Mouse (Mus musculus): ENCODE data around the gene Gm20388.

Gene Gm20388

DNA sequence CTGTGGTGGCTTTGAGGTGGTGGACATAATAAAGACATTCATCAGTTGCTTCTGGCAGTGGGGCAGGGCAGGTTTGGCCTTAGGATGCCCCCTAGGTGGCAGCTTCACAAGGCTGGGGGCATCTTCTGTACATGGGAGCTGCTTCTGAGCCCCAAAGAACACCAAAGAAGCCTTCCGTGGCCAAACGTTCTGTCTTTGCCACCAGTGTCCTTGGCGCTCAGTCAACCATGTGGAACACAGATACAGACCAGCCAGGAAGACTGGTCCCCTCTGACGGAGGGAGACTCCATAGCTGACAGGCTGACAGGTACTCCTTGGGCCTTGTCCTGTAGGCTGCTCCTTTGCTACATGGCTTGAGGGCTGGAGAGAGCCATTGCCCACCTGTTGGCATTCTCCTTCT, 362.8 kb downstream of the Gm20388 start:
- DNase-seq (ENCODE audit: extremely low read depth, insufficient read length, low spot score) = no peak

DNA sequence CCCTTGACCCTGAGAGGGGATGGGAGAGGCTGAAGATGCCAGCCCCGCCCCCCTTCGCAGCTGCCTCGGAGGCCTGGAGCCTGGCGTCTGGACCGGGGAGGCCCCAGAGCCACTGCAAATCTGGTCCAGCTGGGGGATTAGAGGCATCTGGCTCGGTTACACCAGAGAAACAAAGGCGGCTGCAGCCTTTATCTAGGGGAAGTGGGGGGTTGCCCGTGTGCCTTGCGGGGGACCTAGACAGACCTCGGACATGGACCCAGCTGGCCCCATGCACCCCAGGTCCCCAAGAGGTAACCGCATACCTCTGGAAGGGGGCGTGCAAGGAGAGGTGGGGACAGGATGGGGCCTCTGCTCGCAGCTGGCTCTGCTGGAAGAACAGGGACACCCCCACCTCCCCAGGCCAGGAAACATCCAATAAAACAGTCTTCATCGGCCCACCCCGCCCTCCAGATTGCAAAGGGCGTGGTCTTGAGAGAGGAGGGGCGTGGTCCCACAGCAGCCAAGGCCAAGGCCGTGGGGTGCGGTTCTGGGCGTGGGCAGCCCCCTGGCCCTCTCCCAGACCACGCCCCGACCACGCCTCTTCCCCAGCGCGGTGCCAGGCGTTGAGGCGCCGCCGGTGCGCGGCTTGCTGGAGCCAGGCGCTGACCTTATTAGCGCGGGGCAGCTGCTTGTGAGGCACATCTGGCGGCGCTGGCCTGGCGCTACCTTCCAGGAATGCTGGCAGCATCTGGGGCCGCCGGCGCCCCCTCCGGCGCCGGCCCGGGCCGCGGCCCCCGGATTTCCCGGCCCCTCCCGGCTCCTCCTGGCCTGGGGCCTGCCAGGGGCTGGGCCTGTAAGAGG, 365.6 kb downstream of the Gm20388 start:
- DNase-seq (ENCODE audit: extremely low read depth, insufficient read length, low spot score) = peak; percentile 92

DNA sequence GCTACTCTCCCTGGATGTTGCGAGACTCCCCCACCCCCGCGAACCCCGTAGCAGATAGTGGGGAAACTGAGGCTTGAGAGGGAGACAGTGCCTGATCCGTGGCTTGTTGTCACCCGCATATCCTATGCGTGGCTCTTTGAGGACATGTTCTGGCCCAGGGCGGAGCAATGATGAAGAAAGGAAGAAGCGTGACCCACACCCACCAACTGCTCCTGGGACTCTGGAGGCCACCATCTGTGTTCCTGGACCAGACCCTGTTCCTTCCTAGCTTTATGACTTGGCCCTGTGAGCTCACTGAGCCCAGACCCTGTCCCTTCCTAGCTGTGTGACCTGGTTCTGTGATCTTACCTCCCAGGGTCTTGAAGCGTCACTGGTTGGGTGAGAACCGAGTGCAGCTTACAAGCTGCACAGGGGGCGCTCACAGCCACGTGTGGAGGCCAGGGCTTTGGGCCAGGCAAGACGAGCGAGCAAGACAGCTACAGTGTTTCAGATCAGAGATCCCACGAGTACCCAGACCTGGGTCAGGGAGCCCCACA, 366.3 kb downstream of the Gm20388 start:
- no peak for DNase-seq (ENCODE audit: extremely low read depth, insufficient read length, low spot score)

DNA sequence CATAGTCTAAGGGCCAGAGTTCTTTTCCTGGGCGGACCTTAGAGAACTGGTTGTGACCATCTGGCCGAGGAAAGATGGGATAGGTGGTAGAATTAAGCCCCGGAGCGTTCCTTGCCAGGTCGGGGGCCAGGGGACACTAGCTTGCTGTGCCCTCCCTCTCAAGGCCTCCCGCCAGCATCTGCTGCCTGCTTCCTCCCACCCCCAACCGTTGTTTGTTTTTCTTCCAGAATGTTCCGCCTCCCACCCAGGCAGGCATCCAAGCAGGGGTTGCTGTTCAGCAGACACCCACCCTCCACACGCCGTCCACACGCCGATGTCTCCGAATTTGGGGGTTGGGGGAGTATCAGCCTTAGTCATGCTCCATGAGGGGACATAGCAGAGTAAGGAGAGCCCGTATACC, 367.4 kb downstream of the Gm20388 start:
- DNase-seq (ENCODE audit: extremely low read depth, insufficient read length, low spot score) = no peak

DNA sequence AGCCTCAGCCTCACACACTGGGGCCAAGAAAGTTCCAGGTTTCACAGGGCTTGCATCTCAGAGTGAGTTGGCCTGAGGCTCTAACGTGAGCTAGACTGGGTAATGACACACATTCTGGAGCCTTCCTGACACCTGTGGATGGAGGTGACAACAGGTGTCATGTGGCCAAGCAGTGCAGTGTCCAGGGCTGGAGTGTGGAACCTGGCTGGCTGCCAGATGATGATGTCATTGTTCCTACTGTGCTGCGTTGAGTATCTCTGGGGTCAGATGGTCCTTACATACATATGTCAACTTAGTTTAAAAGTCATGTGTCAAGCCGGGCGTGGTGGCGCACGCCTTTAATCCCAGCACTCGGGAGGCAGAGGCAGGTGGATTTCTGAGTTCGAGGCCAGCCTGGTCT, 368.8 kb downstream of the Gm20388 start:
- DNase-seq (ENCODE audit: extremely low read depth, insufficient read length, low spot score) = no peak

DNA sequence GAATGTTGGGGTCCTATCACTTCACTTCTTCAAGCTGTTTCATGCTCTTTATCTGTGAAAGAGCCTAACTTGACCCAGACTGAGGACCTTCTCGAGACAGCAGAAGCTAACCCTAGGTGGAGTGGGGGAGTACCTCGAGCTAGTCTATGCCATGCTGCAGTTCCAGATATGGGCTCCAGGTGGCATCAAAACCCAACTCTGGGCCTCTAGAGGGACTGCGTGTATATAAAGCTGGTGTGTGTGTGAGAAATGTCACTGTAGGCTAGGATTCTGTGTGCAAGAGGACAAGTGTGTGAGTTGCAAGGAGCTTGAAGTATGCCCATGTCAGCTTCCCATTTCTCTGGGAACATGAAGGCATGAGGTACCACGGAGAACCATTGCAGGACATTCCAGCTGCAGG, 370.8 kb downstream of the Gm20388 start:
- no peak for DNase-seq (ENCODE audit: extremely low read depth, insufficient read length, low spot score)

DNA sequence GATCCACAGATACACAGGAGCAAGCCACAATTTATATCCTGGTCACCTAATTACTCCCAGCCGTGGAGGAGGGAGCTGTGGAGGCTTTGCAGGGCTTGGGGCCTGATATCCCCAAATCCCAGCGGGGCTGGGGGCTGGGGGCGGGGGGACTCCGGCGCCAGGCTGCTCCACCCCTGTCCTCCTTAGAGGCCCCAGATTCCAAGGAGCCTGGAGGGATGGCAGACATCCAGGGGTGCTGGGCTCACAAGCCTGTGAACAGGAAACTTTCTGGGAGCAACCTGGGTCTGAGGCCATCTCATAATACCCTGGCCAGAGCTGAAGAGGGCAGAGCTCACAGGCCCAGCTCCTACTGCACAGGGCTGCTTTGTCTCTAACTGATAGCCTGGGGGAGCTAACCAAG, 371.8 kb downstream of the Gm20388 start:
- no peak for DNase-seq (ENCODE audit: extremely low read depth, insufficient read length, low spot score)

DNA sequence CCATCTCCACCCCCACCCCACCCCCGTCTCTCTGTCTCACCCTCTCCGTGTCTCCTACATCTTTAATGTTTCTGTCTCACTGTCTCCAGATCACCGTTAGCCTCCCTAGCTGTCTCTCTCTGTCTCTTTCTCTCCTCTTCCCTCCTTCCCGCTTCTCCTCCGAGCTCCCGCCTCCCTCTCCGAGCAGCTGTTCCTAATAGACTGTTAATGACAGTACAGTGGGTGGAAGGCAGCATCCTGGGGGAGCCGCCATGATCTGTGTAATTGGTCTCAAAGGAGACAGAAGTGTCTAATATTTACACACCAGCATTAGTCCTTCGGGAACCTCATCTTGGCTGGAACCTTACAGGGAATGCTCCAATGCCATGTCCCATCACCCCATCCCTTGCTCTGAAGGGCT, 373.6 kb downstream of the Gm20388 start:
- no peak for DNase-seq (ENCODE audit: extremely low read depth, insufficient read length, low spot score)

DNA sequence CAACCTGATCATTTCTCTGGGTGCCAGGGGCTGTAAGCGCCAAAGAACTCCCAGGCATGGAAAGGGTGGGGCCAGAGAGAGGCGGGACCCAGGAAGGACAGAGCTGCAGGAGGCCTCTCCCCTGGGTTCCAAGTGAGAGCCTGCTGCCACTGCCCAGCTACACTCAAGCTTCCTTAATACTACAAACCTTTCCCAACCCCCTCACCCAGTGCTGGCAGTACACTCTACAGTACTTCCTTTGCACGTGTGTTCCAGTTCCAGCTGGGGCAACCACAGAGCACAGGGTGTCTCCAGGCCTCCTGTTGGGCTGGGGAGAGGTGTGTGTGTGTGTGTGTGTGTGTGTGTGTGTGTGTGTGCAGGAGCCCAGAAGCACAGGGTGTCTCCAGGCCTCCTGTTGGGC, 374.4 kb downstream of the Gm20388 start:
- no peak for DNase-seq (ENCODE audit: extremely low read depth, insufficient read length, low spot score)

DNA sequence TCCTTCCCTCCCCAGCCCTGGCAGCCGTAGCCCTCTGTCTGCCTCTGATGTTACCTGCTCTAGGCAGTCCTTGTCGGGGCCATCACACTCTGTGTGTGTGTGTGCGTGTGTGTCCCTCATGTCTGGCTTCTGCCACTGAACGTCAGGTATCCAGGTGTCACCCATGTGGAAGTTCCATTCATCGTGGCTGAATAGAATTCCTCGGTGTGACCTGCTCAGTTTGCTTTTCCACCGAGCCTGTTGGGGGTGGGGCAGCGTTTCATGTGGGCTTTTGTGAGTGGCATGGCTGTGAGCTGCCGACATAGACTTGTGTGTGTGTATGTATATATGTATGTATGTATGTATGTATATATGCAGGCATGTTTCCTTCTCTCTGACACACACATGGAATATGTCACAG, 375.2 kb downstream of the Gm20388 start:
- DNase-seq (ENCODE audit: extremely low read depth, insufficient read length, low spot score) = no peak

DNA sequence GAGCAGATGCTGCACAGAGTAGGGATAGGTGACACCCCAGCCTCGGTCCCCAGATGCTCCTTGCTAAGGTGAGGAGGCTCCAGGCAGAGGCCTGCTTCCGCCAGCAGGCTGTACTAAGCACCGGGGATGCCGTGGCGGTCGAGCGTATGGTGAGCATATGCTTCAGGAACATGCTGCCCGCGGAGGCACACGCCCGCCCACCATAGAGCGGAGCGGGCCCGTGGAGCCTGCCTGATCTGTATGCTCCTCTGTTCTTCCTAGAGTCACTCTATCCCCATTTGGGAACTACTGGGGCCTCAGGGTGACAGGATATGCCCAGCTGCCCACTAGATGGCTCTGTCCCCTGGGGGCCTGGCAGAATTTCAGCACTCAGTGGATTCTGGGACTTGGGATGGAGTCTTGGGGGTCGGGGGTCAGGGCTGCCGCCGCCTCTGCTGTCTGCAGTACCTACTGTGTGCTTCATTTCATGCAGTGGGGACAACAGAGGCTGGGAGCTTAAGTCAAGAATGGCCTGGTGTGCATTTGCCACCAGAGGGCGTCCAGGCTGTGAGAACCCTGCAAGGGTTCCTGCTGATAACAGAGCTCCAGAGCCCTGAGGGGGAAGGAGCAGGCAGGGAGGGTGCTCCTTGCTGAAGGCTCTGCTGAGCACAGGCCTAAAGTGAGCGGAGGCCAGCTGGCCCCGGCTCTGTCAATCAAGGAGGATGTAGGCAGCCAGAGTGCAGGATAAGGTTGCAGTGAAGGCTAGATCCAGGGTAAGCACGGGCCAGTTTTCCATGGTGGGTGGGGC, 377.7 kb downstream of the Gm20388 start:
- peak; percentile 45 for DNase-seq (ENCODE audit: extremely low read depth, insufficient read length, low spot score)

DNA sequence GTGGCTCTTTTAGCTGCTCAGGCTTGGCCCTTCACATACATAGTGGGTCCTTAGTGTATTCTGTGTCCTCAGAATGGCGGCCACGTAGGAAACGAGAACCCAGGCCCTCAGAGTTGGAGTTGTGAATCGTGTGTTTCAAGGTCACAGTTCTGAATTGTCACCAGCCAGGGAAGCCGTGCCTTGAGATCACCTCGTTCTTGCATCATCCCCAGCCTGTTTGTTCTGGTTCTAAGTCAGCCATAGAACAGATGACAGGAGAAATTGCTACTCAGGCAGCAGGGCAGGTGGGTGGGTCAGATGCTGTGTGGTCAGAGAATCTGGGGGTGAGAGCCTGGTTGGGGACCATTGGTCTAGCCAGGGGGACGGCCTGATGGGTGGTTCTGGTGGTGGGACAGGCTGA, 378.6 kb downstream of the Gm20388 start:
- no peak for DNase-seq (ENCODE audit: extremely low read depth, insufficient read length, low spot score)

DNA sequence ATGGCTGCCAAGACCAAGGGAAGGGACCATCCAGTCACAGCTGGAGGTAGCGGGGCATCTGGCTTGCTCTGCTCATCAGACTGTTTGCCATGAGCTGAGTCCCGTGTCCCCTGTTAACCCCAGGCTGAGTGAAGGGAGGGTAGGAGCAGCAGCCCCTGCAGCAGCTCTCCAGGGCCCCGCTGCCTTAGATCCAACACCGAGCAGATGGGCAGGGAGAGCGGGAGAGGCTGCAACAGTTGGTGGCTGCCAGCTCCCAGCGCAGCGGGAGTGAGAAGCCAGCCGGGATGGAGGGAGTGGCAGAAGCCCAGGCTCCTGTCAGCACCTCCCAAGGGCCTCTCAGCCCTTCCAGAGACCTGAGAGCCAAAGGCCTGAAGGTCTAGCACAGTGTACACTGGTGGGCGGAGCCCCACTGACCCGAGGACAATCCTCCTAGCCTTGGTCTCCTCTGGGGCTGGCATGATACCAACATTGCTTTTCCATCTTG, 379.1 kb downstream of the Gm20388 start:
- no peak for DNase-seq (ENCODE audit: extremely low read depth, insufficient read length, low spot score)

DNA sequence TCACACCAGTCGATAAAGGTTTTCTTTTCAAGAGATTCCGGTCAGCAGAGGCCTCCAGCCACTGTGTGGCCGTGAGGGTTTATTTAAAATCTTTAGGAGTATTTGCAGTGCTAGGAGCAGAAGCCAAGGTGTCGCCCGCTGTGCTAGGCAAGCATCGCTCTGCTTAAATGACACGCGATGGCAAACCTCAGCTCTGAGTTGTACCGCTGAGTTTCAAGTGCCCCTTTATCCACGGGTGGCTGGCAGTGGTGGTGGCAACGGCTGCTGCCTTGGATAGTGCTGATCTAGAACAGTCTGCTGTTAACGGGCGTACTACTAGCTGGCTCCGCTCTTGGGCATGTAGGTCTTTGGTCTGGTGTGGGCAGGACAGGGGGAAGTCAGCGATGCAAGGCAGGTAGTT, 380.0 kb downstream of the Gm20388 start:
- no peak for DNase-seq (ENCODE audit: extremely low read depth, insufficient read length, low spot score)

DNA sequence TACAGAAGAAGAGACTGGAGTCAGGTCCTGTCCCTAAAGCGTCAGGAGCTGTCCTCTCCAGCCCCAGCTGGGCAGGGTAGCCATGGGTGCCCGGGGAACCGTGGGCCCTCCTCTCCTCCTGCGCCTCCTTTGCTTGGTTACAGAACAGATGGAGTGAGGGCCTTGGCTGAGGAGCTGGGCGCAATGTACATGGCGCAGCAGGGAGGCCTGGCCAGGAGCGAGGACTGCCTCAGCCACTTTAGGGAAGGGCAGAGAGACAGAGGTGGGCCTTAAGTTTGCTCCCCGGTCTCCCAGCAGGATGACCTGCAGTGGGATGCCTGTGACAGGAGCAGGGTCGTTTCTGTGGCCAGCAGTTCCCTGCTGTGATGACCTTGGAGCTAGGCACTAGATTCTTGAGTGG, 381.0 kb downstream of the Gm20388 start:
- no peak for DNase-seq (ENCODE audit: extremely low read depth, insufficient read length, low spot score)

DNA sequence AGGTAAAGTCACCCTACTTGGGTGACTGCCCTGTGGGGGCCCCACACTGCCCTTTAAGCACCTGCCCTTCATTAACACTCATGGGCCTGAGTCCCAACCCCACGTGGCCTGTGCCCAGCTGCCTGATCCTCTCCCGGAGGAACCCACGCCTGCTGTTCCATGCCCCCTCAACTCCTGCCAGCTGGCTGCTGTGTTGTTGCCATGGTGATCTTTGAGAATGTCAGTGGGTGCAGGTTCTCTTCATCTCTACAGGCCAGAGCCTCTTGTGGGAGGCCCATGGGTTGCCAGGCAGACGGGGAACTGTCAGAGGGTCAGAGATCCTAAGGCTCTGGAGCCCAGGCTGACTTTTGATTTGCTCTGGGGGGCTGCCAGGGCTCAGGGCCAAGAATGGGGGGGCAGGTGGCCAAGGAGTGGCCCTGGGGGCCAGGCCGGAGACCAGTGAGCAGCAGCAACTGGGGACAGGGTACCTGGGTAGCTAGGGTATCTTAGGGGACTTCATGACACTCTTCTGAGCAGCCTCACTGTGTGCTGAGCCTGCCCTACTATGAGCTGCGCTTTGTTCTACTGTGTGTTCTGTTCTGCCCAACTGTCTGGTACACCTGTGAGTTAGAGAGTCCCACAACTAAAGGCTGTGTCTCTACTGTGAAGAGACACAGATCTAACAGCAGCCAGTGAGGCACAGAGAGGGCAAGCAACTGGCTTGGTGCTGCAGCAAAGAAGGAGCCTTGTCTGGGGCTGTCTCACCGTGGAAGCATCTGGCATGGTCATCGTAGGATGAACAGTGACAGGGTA, 381.9 kb downstream of the Gm20388 start:
- DNase-seq (ENCODE audit: extremely low read depth, insufficient read length, low spot score) = no peak

DNA sequence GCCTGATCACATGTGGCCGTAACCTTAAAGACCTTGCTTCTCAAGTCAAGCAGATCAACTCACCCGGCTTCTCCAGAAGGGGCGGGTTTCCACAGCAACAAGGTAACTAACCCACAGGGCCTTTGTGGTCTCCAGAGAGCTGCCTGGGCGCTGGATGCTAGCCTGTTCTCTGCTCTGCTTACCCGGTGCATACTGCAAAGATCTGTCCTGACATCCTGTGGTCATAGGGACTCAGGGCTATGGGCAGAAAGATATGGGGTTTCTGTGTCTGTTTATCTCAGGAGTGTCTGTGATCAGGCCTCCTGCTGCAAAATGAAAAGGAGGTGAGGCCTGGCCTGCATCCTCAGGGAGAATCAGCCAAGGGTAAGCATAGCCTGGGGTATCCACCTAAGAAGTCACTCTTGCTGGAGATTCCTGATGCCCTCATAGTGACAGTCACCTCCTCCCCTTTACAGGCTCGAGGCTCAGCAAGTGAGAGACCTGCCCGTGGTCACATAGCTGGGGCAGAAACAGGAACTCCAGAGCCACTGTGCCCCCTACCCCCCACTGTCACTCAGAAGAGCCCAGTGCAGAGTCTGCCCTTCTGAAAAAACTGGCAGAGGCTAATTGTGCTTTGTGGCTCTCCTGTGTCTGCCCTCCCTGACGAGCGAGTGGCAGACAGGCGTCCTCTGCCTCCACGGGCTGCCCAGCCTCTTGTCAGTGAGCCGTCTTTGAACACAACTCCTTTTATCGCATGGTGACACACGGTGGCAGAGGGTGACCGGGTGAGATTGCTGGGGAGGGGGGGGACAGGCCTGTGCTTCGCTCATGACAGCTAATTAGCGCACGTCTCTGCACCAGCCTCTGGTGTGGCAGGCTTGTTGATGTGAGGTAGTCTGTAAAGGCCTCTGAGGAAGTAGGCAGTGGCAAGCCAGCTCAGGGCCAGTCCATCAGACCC, 383.0 kb downstream of the Gm20388 start:
- no peak for DNase-seq (ENCODE audit: extremely low read depth, insufficient read length, low spot score)

DNA sequence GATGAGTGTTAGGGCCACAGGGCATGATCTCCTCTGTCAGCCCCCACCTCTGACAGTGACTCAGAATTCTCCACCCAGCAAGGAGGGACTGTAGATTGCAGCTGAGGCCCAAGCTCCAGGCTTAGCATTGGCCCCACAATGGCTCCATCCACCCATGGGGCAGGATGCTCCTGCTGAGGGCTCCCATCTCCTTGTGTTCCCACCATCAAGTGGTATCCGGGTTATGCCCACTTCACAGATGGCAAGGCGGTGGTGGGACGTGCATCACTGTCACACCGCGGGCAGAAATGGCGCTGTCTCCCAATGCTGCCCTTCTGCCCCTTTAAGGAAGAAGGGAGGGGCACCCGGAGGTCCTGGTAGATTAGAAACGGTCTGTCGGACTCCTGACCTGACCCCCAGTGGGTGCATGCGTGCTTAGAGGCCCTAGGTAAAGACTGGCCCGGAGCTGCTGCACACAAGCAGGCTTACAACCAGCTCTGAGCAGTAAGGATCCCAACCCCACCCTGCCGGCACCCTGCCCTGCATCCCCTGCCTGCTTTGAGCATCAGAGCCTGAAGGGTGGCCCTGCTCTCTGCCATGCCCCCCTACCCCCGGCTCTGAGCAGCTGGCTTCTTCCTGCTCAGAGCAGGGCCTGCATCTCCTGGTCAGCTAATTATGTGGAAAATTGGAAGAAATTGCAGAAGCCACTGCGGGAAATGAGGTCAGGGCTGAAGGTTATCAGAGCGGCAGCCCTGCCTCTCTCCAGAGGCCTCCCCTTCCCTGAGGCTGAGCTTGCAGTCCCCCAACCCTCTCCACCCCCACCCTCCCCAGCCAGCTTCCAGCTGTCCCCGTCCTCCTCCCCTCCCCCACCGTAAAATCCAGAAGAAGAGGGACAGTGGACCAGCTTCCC, 384.6 kb downstream of the Gm20388 start:
- DNase-seq (ENCODE audit: extremely low read depth, insufficient read length, low spot score) = no peak

DNA sequence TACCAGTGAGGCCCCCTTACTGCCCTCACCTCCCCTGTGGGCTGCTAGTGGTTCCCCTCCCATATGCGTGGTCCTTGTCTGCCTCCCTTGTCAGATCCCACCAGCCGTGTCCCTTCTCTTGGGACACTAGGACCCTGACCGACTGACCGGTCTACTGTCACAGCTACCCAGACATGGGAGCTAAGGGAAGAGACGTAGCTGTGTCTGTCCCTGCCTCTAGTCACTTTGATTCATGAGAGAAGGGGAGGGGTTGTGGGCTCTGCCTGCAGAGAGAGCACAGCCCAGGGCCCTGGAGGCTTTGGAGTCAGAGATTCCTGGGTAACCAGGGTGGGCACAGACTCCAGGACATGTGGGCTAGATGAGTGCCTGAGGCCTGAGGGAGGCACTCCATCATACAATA, 386.4 kb downstream of the Gm20388 start:
- DNase-seq (ENCODE audit: extremely low read depth, insufficient read length, low spot score) = no peak

Data from 3134 (cell line).